Mouse (Mus musculus) embryo, embryonic 11.5 days (tissue): ENCODE measurements around the gene Pcgf3.
A peak's percentile ranks its signal among the peaks of the same experiment; 100 is the strongest.

ENCODE experiments used
- DNase-seq: peaks from one replicate; pipeline ENCODE4 v3.0.0-alpha.2; 2012; ENCODE audit warnings: low read depth, low spot score

The Pcgf3 gene

GRCm38 (mm10) chr5:108461082-108462065 is at the start of gene Pcgf3:
Gene Pcgf3 (plus strand): TSS chr5:108461232.
- peak; percentile 93 for DNase-seq

- DNase-seq, result no peak
Observed at GRCm38 (mm10) chr5:108414711-108415110, 46.3 kb upstream of the Pcgf3 start.

- DNase-seq, result no peak
Observed at GRCm38 (mm10) chr5:108422741-108423140, 38.3 kb upstream of the Pcgf3 start.

- no peak for DNase-seq
Observed at GRCm38 (mm10) chr5:108423427-108423826, 37.6 kb upstream of the Pcgf3 start.

GRCm38 (mm10) chr5:108427186-108427585 is 33.8 kb upstream of the Pcgf3 start:
- DNase-seq, result peak; percentile 11

- DNase-seq, result no peak
Observed at GRCm38 (mm10) chr5:108431196-108431595, 29.8 kb upstream of the Pcgf3 start.

GRCm38 (mm10) chr5:108433804-108434587 is 27.0 kb upstream of the Pcgf3 start, which contains the start of gene Atp5k:
Gene Atp5k (minus strand): TSS chr5:108434448.
- DNase-seq, result peak; percentile 88

GRCm38 (mm10) chr5:108436101-108436500 is 24.9 kb upstream of the Pcgf3 start:
- DNase-seq, result no peak

GRCm38 (mm10) chr5:108446973-108447372 is 14.1 kb upstream of the Pcgf3 start:
- no peak for DNase-seq

- no peak for DNase-seq
Observed at GRCm38 (mm10) chr5:108447857-108448256, 13.2 kb upstream of the Pcgf3 start.

GRCm38 (mm10) chr5:108448785-108449668 is 12.0 kb upstream of the Pcgf3 start, which contains the start of gene Mfsd7a:
Gene Mfsd7a (minus strand): TSS chr5:108448891.
- peak; percentile 44 for DNase-seq

- no peak for DNase-seq
Observed at GRCm38 (mm10) chr5:108450837-108451540, 10.0 kb upstream of the Pcgf3 start.

- DNase-seq, result no peak
Observed at GRCm38 (mm10) chr5:108451611-108452010, 9.4 kb upstream of the Pcgf3 start.

- DNase-seq, result no peak
Observed at GRCm38 (mm10) chr5:108452422-108452821, 8.6 kb upstream of the Pcgf3 start.

- DNase-seq, result no peak
Observed at GRCm38 (mm10) chr5:108454094-108454493, 6.9 kb upstream of the Pcgf3 start.

- no peak for DNase-seq
Observed at GRCm38 (mm10) chr5:108458706-108459105, 2.3 kb upstream of the Pcgf3 start.

GRCm38 (mm10) chr5:108460461-108460860 is 571 bp upstream of the Pcgf3 start:
- no peak for DNase-seq

- no peak for DNase-seq
Observed at GRCm38 (mm10) chr5:108462446-108462845, 1.4 kb downstream of the Pcgf3 start.

- no peak for DNase-seq
Observed at GRCm38 (mm10) chr5:108465131-108465891, 4.3 kb downstream of the Pcgf3 start.

GRCm38 (mm10) chr5:108466647-108467046 is 5.6 kb downstream of the Pcgf3 start:
- no peak for DNase-seq
